8 mouse cellular contexts compared by ENCODE assay signal in genomic region chr17:86444578-86445419, GRCm38 (mm10).
DNase-seq lines count a peak whose midpoint lies in the region; ATAC-seq and TF ChIP-seq lines count a peak whose summit lies in the region.

No protein-coding gene starts in this region.

- peak; percentile 70 for TF ChIP-seq CTCF in E14TG2a.4 (conservative IDR thresholded peaks at IDR 0.05; ENCODE audit: low read length)

- DNase-seq in c-Kit-positive CD71-positive TER-119-positive erythroid progenitor cells, embryonic 14.5 days (ENCODE audit: low spot score), result peak; percentile 68
- DNase-seq in forebrain, embryonic 14.5 days (ENCODE audit: low spot score), result peak; percentile 94
- peak; percentile 91 to 96 for DNase-seq in heart, postnatal 14 days
- DNase-seq in layer of hippocampus, adult 11-12 months (ENCODE audit: low spot score), result peak; percentile 95
- DNase-seq in lung, adult 18-20 months, result peak; percentile 94 to 96
- DNase-seq in testis, postnatal 14 days (ENCODE audit: low spot score), result peak; percentile 77

- no peaks in the 10 kb centered on the region for H3K36me3 ChIP-seq in E14TG2a.4 (ENCODE audit: insufficient read depth, low read length)
- H3K36me3 ChIP-seq in forebrain, embryonic 14.5 days (ENCODE audit: control insufficient read depth, insufficient read depth, low read length), result no peaks in the 10 kb centered on the region
- H3K36me3 ChIP-seq in neural tube, embryonic 15.5 days, result no peaks in the 10 kb centered on the region

- H3K4me2 ChIP-seq in forebrain, embryonic 14.5 days (ENCODE audit: low read length), result peak overlapping the region; percentile 34; the same call in 1 of the 2 replicates
- peak overlapping the region; percentile 42 for H3K4me2 ChIP-seq in neural tube, embryonic 15.5 days

- H3K27ac ChIP-seq in forebrain, embryonic 14.5 days (ENCODE audit: low read depth, low read length), result no peak overlapping the region
- H3K27ac ChIP-seq in neural tube, embryonic 15.5 days (replicated peaks), result peak overlapping the region; percentile 15; the same call in 1 of the 2 replicates

- no peaks in the 10 kb centered on the region for H3K27me3 ChIP-seq in E14TG2a.4 (ENCODE audit: insufficient read depth, low read length)
- H3K27me3 ChIP-seq in forebrain, embryonic 14.5 days (replicated peaks; ENCODE audit: control insufficient read depth, insufficient read depth, low read length), result no peaks in the 10 kb centered on the region
- H3K27me3 ChIP-seq in neural tube, embryonic 15.5 days (replicated peaks), result no peaks in the 10 kb centered on the region

- no peak overlapping the region for H3K9ac ChIP-seq in forebrain, embryonic 14.5 days (ENCODE audit: low read length)
- peak overlapping the region; percentile 10; the same call in 1 of the 2 replicates for H3K9ac ChIP-seq in neural tube, embryonic 15.5 days (replicated peaks)

- peaks cover 30% of the 10 kb centered on the region for H3K9me3 ChIP-seq in E14TG2a.4 (ENCODE audit: low read length)
- H3K9me3 ChIP-seq in forebrain, embryonic 14.5 days (replicated peaks; ENCODE audit: control insufficient read depth, low read length), result no peaks in the 10 kb centered on the region
- no peaks in the 10 kb centered on the region for H3K9me3 ChIP-seq in neural tube, embryonic 15.5 days (replicated peaks)

- peak; percentile 90 for ATAC-seq in forebrain, embryonic 14.5 days
- ATAC-seq in neural tube, embryonic 15.5 days (ENCODE audit: low FRiP score), result peak; percentile 76

- 34% methylated on average over 15 of the region's 15 CpGs for WGBS in forebrain, embryonic 14.5 days
- 31% methylated on average over 15 of the region's 15 CpGs for WGBS in neural tube, embryonic 15.5 days

- H3K4me3 ChIP-seq in E14TG2a.4 (replicated peaks; ENCODE audit: low read length), result peak overlapping the region; percentile 15; the same call in 1 of the 2 replicates
- no peak overlapping the region for H3K4me3 ChIP-seq in forebrain, embryonic 14.5 days (ENCODE audit: low read depth, low read length)
- H3K4me3 ChIP-seq in neural tube, embryonic 15.5 days (replicated peaks), result no peak overlapping the region

- H3K4me1 ChIP-seq in E14TG2a.4 (replicated peaks; ENCODE audit: low read depth, low read length), result peaks cover 6% of the 10 kb centered on the region
- peaks cover 5% of the 10 kb centered on the region; the same call in 1 of the 2 replicates for H3K4me1 ChIP-seq in forebrain, embryonic 14.5 days (ENCODE audit: control insufficient read depth, insufficient read depth, low read length)
- peaks cover 10% of the 10 kb centered on the region for H3K4me1 ChIP-seq in neural tube, embryonic 15.5 days

- intact Hi-C loops in heart, postnatal 14 days (cut with DNase I), result loop anchor here (1.0 kb wide), 1 partner anchor 282 kb away; no protein-coding TSS in a partner anchor
